Mouse (Mus musculus) bone marrow macrophage, adult 2 months (primary cell): ENCODE data around the gene Flad1. TPM values are rescaled to one million over a fixed set of nuclear protein-coding genes. Genes with fewer than 3 reads are reported as not detected.

ENCODE experiments used
- H3K27ac ChIP-seq: 2 replicates; pipeline ENCODE4 v1.5.1; 2012; ENCODE audit warnings: low read depth, low read length; ENCODE audit not compliant: insufficient read depth
- H3K4me1 ChIP-seq: 2 replicates; pipeline ENCODE4 v1.6.1; 2012; ENCODE audit warnings: low read length; ENCODE audit not compliant: control insufficient read depth, insufficient read depth
- H3K4me3 ChIP-seq: 2 replicates; pipeline ENCODE4 v1.5.1; 2012; ENCODE audit warnings: mild to moderate bottlenecking, low read length, moderate library complexity; ENCODE audit not compliant: insufficient read depth
- CTCF ChIP-seq: IDR thresholded peaks from 2 replicates; pipeline ENCODE4 v1.5.1; 2012; ENCODE audit warnings: low read depth, mild to moderate bottlenecking, low read length, moderate library complexity
- POLR2A ChIP-seq: IDR thresholded peaks from 2 replicates; pipeline ENCODE4 v1.6.1; 2012; ENCODE audit warnings: mild to moderate bottlenecking, low read depth, low read length, borderline replicate concordance
- polyA plus RNA-seq: library from polyadenylated mRNA; stranded (reverse); fragments of >200 nt; gene quantifications from 2 replicates; pipeline ENCODE4 v1.2.4, GENCODE M21; 2012; ENCODE audit not compliant: missing spikeins, insufficient read depth, insufficient read length

Gene Flad1
- polyA plus RNA-seq, 1 experiment = 17.7 TPM

DNA sequence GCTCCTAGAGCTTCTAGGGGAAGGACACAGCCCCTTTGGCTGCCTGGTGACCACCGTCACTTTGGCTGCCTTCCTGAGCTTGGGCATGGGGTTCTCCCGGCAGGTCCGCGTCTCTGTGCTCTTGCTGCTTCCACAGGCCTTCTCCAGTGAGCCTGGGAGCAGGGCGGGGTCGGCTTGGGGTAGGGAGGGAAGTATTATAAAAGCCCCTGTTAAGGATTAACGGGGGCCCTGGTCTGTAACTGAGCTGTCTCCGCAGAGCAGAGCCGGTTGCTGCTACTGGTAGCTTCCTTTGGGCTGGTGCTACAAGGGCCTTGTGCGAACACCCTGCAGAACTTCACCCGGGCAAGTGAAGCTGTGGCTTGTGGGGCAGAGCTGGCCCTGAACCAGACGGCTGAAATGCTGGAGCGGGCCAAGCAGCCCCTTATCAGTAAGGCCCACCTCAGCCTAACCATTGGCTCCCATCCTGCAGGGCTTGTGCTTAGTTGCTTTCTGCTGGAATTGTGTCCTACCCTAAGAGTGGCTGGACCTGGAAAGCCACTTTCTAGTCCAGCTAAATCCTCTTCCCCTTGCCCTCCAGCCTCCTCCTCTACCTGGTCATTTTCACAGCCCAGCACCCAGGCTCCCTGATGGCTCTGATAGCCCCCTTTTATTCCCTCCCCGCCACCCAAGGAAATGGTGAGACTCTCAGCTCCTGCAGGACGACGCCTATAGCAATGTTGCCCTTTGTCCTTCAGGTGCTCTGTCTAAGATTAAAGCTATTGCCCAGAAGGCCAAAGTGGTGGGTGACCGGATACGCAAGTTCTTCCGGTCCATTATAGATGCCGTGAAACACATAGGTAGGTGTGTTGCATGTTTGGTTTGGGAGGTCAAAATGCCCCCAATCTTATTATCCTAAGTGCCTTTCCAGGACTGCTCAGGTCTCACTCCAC, 45.9 kb downstream of the Flad1 start:
- Histone ChIP-seq H3K4me3 (no peak overlapping the region), H3K4me1 (peaks cover under 1% of the 10 kb centered on the region; the same call in 1 of the 2 replicates), H3K27ac (no peak overlapping the region)
- TF ChIP-seq CTCF = no peak
- no peak for TF ChIP-seq POLR2A

DNA sequence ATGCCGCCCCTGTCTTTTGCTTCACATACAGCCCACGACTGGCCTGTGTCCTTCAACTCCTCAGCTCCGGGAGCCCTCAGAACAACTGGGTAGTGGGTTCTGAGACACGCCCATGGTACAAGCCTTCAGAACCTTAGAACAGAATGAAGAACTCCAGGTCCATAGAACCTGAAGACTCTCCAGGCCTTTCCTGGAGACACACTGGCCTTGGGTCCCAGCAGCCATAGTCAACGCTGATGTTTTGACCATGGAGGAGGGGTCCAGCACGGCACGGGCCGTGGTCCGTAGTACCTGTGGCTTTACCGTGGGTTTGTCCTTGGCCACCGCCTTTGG, 46.6 kb downstream of the Flad1 start, which contains the start of gene Dcst1:
Gene Dcst1, minus strand, starts transcription at position 101 of the 333 bp plus-strand sequence.
- H3K4me3 ChIP-seq = no peak within 1 kb of the TSS
- H3K4me1 ChIP-seq = peaks cover 4% of the 10 kb centered on the region
- H3K27ac ChIP-seq = no peak within 1 kb of the TSS
- no peak for TF ChIP-seq CTCF
- TF ChIP-seq POLR2A = no peak

DNA sequence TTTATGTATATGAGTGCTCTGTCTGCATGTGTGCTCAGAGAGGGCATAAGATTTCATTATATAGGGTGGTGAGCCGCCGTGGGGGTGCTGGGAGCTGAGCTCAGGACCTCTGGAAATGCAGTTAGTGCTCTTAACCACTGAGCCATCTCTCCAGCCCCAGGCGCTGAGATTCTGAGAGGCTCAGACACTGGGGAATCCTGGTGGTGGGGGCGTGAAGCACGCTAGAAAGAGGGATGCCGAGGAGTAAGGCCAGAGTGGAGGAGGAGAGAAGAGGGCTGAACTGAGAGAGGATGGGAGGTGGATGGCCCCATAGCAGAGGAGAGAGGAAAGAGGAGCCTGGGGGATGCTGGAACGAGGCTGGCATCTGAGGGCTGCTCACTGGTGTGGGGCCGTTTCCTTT, 47.0 kb downstream of the Flad1 start:
- no peak overlapping the region for H3K4me3 ChIP-seq
- H3K27ac ChIP-seq = no peak overlapping the region
- TF ChIP-seq POLR2A = no peak
- peaks cover 9% of the 10 kb centered on the region for H3K4me1 ChIP-seq

DNA sequence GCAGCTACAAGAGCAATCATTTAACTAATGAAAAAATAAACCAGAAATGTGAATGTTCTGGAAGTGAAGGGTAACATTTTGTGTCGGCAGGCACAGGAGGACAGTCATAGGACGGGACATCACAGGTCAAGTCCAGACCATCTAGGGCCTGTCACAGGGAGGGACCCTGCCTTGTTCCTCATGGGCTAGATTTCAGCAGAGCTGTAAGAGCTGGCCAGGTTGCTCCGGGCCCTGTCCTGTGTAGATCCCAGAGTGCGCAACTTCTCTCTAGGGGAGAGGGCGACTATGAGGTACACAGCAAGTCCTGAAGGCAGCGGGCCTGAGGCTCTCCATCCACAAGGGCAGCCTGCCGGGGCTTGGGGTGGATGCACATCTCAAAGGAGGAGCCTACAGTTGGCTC, 50.0 kb downstream of the Flad1 start, which contains the start of gene Dcst2:
Gene Dcst2, plus strand, starts transcription at position 301 of the 400 bp plus-strand sequence.
- peaks cover 14% of the 10 kb centered on the region for H3K4me1 ChIP-seq
- H3K4me3 ChIP-seq = no peak within 1 kb of the TSS
- no peak for TF ChIP-seq CTCF
- TF ChIP-seq POLR2A = no peak
- H3K27ac ChIP-seq = no peak within 1 kb of the TSS

DNA sequence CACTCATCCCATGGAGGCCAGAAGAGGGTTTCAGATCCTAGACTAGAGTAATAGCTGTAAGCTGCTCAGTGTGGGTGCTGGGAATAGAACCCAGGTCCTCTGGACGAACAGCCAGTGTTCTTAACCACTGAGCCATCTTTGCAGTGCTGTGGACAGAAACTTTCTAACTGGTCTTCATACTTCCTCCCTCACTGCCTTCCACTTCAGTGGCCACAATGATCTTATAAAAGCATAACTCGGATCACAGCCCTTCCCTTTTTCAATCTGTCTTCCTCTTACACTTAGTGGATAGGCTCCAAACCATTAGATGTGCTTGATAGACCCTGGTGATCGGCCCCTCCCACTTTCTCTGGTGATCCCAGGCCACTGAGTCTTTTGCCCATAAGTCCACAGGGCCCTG, 51.4 kb downstream of the Flad1 start:
- Histone ChIP-seq H3K27ac (no peak overlapping the region; the same call in 1 of the 2 replicates), H3K4me1 (peaks cover 16% of the 10 kb centered on the region), H3K4me3 (no peak overlapping the region)
- TF ChIP-seq POLR2A = no peak
- TF ChIP-seq CTCF = no peak

DNA sequence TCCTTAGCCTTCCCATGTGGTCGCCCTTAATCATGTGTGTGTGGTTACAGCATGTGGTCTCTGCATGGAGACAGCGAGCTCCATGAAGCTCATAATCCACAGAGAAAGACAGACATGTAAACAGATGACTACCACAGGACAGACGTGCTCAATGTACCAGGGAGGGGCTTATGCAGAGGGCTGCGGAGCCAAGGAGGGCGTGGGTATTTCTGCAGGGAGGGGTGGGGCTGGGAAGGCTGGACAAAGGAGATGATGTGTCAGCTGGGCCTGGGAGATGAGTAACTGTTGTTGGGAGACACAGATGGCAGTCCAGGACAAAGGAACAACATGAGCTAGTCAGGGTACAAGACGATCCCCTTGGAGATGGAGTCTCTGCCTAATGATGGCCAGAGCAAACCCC, 52.0 kb downstream of the Flad1 start:
- peaks cover 17% of the 10 kb centered on the region for H3K4me1 ChIP-seq
- no peak overlapping the region for H3K4me3 ChIP-seq
- no peak for TF ChIP-seq CTCF
- no peak for TF ChIP-seq POLR2A
- no peak overlapping the region for H3K27ac ChIP-seq

DNA sequence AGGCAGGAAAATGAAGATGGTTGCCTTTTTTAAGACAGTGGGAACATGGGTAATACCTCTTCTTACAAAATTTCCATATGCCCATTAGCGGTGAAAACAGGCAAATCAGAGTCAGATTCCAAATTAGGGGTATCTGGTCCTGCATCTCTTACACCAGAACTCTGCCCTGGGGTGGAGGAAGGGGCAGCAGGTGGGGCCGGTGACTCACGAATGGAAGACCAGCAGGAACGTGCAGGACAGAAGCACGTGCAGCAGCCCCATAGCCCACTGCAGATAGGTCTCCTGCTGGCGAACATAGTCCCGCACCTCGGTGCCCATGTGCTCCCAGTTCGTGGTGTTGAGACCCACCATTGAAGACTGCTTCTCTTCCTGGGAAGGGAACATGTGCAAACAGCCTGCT, 55.6 kb downstream of the Flad1 start:
- Histone ChIP-seq H3K4me3 (no peak overlapping the region), H3K27ac (no peak overlapping the region), H3K4me1 (peaks cover 17% of the 10 kb centered on the region)
- TF ChIP-seq POLR2A (no peak), CTCF (no peak)

DNA sequence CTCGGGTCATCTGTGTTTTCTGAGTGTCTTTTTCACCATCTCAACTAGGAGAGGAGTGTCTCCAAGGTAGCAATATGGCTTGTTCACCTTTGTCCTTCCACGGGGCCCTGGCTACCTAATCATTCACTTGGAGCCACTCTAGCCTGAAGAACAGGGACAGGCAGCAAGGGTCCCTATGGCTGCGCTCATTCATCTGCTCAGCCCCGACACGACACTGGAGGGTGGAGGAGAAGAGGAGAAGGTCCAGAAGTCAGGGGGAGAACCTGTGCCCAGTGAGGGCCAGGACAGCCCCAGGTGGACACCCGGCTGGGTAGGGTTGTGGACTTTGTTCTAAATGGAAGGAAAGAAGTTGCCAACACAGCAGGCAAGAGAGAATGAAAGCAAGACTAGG, 56.2 kb downstream of the Flad1 start:
- Histone ChIP-seq H3K27ac (no peak overlapping the region), H3K4me1 (peaks cover 16% of the 10 kb centered on the region), H3K4me3 (no peak overlapping the region)
- TF ChIP-seq CTCF (no peak), POLR2A (no peak)

DNA sequence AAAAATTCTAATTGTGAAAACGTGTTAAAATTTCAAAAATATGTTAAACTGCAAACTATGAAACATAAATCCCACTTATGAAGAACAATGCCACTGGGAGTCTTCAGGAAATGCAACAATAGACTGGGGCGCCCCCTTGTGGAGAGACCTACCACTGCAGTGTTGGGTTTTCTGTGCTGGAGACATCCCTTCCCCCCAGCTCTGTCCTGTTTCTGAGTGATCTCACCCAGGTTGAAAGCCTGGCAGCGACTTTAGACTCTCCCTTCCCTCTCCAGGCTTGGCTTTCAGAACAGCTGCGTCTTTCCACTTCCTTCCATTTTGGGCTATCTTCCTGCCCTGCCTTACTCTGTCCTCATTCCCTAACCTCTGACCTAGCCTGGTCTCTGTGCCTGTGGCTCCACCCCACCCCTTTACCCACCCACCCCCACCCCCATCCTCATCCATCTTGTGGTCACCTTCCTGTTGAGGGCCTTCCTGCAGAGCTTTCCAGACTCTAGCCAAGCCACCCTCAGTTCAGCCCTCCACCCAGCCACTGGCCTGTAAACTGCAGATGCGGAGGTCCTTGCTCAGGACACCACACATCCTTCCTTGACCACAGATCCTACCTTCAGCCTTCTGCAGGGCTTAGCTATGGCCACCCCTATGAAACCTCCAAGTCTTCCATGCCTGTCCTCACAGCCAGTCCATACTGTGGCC, 56.7 kb downstream of the Flad1 start:
- Histone ChIP-seq H3K4me3 (no peak overlapping the region), H3K27ac (no peak overlapping the region), H3K4me1 (peaks cover 17% of the 10 kb centered on the region)
- TF ChIP-seq CTCF (peak; percentile 67), POLR2A (no peak)

DNA sequence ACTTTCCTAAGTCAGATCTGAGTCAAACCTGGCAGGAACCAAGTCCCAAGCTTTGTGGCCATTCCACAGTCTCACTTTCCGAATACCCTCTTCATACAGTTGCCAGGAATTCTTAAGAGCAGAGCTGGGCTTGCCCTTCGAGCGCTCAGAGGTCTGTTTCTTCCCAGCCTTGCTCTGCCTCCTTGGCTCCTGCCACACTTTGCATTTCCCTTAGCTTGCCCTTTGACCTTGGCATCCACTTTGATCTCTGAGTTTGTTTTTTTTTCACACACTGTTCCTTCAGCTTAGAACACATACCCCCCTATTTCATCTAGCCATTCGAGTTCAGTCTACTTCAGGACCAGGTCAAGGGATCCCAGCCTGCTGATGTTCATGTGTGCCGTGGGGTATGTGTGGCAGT, 60.4 kb downstream of the Flad1 start:
- Histone ChIP-seq H3K4me3 (no peak overlapping the region), H3K27ac (no peak overlapping the region), H3K4me1 (peaks cover 27% of the 10 kb centered on the region)
- TF ChIP-seq CTCF = no peak
- no peak for TF ChIP-seq POLR2A

Other genes starting within 250 kb of the Flad1 start
- 52.5 and 61.4 TPM in 2 replicates for gene Clk2, start 247.1 kb downstream of the Flad1 start, polyA plus RNA-seq
- 76.5 and 77.9 TPM in 2 replicates for gene Scamp3, start 234.4 kb downstream of the Flad1 start, polyA plus RNA-seq
- 17.4 TPM in 2 replicates for gene Fam189b, start 228.7 kb downstream of the Flad1 start, polyA plus RNA-seq
- 130 and 141 TPM in 2 replicates for gene Gba, start 208.9 kb downstream of the Flad1 start, polyA plus RNA-seq
- 1.1 TPM in 1 of 2 replicates, not detected in the other for gene Thbs3, start 196.7 kb downstream of the Flad1 start, polyA plus RNA-seq
- 66.1 and 66.8 TPM in 2 replicates for gene Mtx1, start 184.8 kb downstream of the Flad1 start, polyA plus RNA-seq
- gene Muc1, start 182.8 kb downstream of the Flad1 start, polyA plus RNA-seq = 0.47 TPM in 1 of 2 replicates, not detected in the other
- 94.1 and 97.0 TPM in 2 replicates for gene Krtcap2, start 165.9 kb downstream of the Flad1 start, polyA plus RNA-seq
- 0.34 and 0.84 TPM in 2 replicates for gene Trim46, start 165.6 kb downstream of the Flad1 start, polyA plus RNA-seq
- 62.0 and 66.3 TPM in 2 replicates for gene Dpm3, start 152.5 kb downstream of the Flad1 start, polyA plus RNA-seq
- gene Slc50a1, start 141.3 kb downstream of the Flad1 start, polyA plus RNA-seq = 42.7 and 55.2 TPM in 2 replicates
- 0.96 TPM in 1 of 2 replicates, not detected in the other for gene Efna1, start 130.7 kb downstream of the Flad1 start, polyA plus RNA-seq
- not detected in 2 replicates for gene Efna3, start 88.9 kb downstream of the Flad1 start, polyA plus RNA-seq
- not detected in 2 replicates for gene Efna4, start 73.8 kb downstream of the Flad1 start, polyA plus RNA-seq
- 315 and 328 TPM in 2 replicates for gene Adam15, start 61.9 kb downstream of the Flad1 start, polyA plus RNA-seq
- gene Dcst2, start 49.9 kb downstream of the Flad1 start, polyA plus RNA-seq = not detected in 2 replicates
- not detected in 2 replicates for gene Dcst1, start 46.6 kb downstream of the Flad1 start, polyA plus RNA-seq
- 66.0 and 75.2 TPM in 2 replicates for gene Zbtb7b, start 17.1 kb downstream of the Flad1 start, polyA plus RNA-seq
- gene Lenep, start 9.1 kb downstream of the Flad1 start, polyA plus RNA-seq = not detected in 2 replicates
- 46.6 and 55.2 TPM in 2 replicates for gene Cks1b, start 6.5 kb upstream of the Flad1 start, polyA plus RNA-seq
- 56.0 and 56.8 TPM in 2 replicates for gene Shc1, start 6.6 kb upstream of the Flad1 start, polyA plus RNA-seq
- 25.3 and 28.0 TPM in 2 replicates for gene Pygo2, start 18.3 kb upstream of the Flad1 start, polyA plus RNA-seq
- 14.1 and 17.3 TPM in 2 replicates for gene Pbxip1, start 24.8 kb upstream of the Flad1 start, polyA plus RNA-seq
- gene Pmvk, start 42.7 kb upstream of the Flad1 start, polyA plus RNA-seq = 25.9 and 26.8 TPM in 2 replicates
- not detected in 2 replicates for gene Kcnn3, start 108.3 kb upstream of the Flad1 start, polyA plus RNA-seq